Mouse (Mus musculus) brain, embryonic 14.5 days (tissue): ENCODE measurements around the gene Muc5ac.

Source experiments
- CTCF ChIP-seq: fragments of 200-500 bp; IDR thresholded peaks from 2 replicates; pipeline ENCODE4 v1.5.1; 2012; ENCODE audit warnings: inconsistent platforms, mild to moderate bottlenecking, moderate library complexity, borderline replicate concordance; ENCODE audit not compliant: insufficient read depth, insufficient read length; ENCODE audit errors: extremely low read depth
- POLR2A ChIP-seq: fragments of 200-500 bp; IDR thresholded peaks from 2 replicates; pipeline ENCODE4 v1.6.1; 2012; ENCODE audit warnings: mild to moderate bottlenecking, inconsistent platforms, borderline replicate concordance; ENCODE audit not compliant: poor library complexity, insufficient read depth, insufficient read length, severe bottlenecking; ENCODE audit errors: extremely low read depth

DNA sequence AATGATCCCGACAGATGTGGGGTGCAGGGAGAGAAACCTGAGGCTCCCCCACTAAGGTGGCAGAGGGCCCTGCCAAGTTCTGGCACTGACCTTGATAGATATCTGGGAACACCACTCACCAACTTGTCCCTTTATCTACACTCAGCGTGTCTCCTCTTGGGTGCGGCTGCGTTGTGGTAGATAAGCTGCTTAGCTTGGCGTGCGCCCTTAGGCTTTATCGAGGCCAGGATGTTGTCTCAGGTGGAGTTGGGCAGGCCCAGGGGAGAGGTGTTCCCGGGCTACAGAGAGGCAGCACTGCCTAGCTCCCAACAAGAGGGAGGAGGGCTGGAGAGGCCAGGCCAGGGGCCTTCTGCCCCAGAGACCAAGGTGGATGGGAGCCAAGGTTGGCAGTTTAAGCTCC, 17.8 kb upstream of the Muc5ac start:
- TF ChIP-seq POLR2A: no peak
- TF ChIP-seq CTCF: no peak
